Mouse (Mus musculus) liver, embryonic 12.5 days (tissue): ENCODE measurements around the gene Hist1h2bf. TPM values are rescaled to one million over a fixed set of nuclear protein-coding genes. Genes with fewer than 3 reads are reported as not detected.
"Not testable (repeated sequence)": the region's sequence is repeated elsewhere in the genome, so short reads cannot be mapped to it uniquely, and the experiment has no call there.

Experiments used
- ATAC-seq: fragments of 200-750 bp; cut with Nextera tagmentation; 2 replicates; pipeline ENCODE4 v1.8.0; 2017; ENCODE audit warnings: moderate number of reproducible peaks, mild to moderate bottlenecking, moderate library complexity
- H3K27ac ChIP-seq: fragments of 300-500 bp; sonication (generic); 2 replicates; pipeline ENCODE4 v1.5.1; 2016; ENCODE audit warnings: mild to moderate bottlenecking
- H3K27me3 ChIP-seq: fragments of 300-500 bp; sonication (generic); replicated peaks from 2 replicates; pipeline ENCODE4 v1.6.1; 2016; ENCODE audit warnings: mild to moderate bottlenecking, moderate library complexity
- H3K36me3 ChIP-seq: fragments of 300-500 bp; sonication (generic); 2 replicates; pipeline ENCODE4 v1.6.1; 2016; ENCODE audit warnings: mild to moderate bottlenecking, moderate library complexity
- H3K4me1 ChIP-seq: fragments of 300-500 bp; sonication (generic); 2 replicates; pipeline ENCODE4 v1.6.1; 2016
- H3K4me2 ChIP-seq: fragments of 300-500 bp; sonication (generic); 2 replicates; pipeline ENCODE4 v1.6.1; 2016; ENCODE audit warnings: mild to moderate bottlenecking, moderate library complexity
- H3K4me3 ChIP-seq: fragments of 300-500 bp; sonication (generic); 2 replicates; pipeline ENCODE4 v1.5.1; 2016; ENCODE audit warnings: mild to moderate bottlenecking, moderate library complexity
- H3K9ac ChIP-seq: fragments of 300-500 bp; sonication (generic); 2 replicates; pipeline ENCODE4 v1.6.1; 2016; ENCODE audit warnings: mild to moderate bottlenecking, moderate library complexity
- H3K9me3 ChIP-seq: fragments of 300-500 bp; sonication (generic); replicated peaks from 2 replicates; pipeline ENCODE4 v1.6.1; 2016; ENCODE audit warnings: mild to moderate bottlenecking, moderate library complexity
- WGBS: fragments of 180-500 bp; shearing (Covaris S2); methylation state at CpG from one replicate; pipeline ENCODE4 v1.1.7; 2016; ENCODE audit not compliant: insufficient replicate concordance; 5-methylcytosine and 5-hydroxymethylcytosine counted together
- polyA plus RNA-seq: library from polyadenylated mRNA; unstranded; fragments of >200 nt; fragmentation: Nextera tagmentation; extraction: Ambion mirVana; gene quantifications from 2 replicates; pipeline ENCODE4 v1.2.1, GENCODE M21; 2016

The Hist1h2bf gene
- polyA plus RNA-seq, 1 experiment from 2014 or later: 9.9 TPM

DNA sequence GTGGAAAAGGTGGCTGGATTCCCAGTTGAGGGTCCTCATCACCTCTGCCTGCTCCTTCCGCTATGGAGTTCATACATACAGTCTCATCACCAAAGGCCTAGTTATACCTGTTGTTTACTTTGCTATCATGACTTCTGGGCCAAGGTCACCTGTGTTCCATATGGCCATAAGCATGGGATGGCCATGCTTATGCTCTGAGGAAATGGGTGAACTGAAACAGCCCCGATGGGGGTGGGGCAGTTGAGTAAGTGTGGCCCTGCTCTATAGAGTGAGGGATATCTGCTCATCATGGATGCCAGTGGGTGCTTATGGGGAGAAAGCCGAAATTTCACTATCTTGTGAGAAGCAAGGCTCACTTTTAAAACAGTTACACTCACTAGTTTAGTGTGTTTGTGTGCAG, 31.1 kb upstream of the Hist1h2bf start:
- no peak overlapping the region for H3K9ac ChIP-seq
- WGBS: 76% methylated on average over 3 of the region's 3 CpGs
- peaks cover 26% of the 10 kb centered on the region for H3K4me1 ChIP-seq

GRCm38 (mm10) chr13:23604452-23604851, 30.5 kb upstream of the Hist1h2bf start:
- no peak for ATAC-seq
- Histone ChIP-seq H3K27me3 (no peaks in the 10 kb centered on the region), H3K4me1 (peaks cover 20% of the 10 kb centered on the region), H3K27ac (no peak overlapping the region), H3K4me3 (no peak overlapping the region), H3K36me3 (no peaks in the 10 kb centered on the region; the same call in 1 of the 2 replicates), H3K4me2 (no peak overlapping the region), H3K9me3 (no peaks in the 10 kb centered on the region), H3K9ac (no peak overlapping the region)
- WGBS: 89% methylated on average over 3 of the region's 3 CpGs

More for the DNA sequence above, 31.1 kb upstream of the Hist1h2bf start:
- H3K9me3 ChIP-seq: no peaks in the 10 kb centered on the region
- H3K4me3 ChIP-seq: no peak overlapping the region
- no peak overlapping the region for H3K27ac ChIP-seq
- no peak overlapping the region for H3K4me2 ChIP-seq
- no peaks in the 10 kb centered on the region for H3K27me3 ChIP-seq
- H3K36me3 ChIP-seq: no peaks in the 10 kb centered on the region; the same call in 1 of the 2 replicates
- ATAC-seq: no peak

DNA sequence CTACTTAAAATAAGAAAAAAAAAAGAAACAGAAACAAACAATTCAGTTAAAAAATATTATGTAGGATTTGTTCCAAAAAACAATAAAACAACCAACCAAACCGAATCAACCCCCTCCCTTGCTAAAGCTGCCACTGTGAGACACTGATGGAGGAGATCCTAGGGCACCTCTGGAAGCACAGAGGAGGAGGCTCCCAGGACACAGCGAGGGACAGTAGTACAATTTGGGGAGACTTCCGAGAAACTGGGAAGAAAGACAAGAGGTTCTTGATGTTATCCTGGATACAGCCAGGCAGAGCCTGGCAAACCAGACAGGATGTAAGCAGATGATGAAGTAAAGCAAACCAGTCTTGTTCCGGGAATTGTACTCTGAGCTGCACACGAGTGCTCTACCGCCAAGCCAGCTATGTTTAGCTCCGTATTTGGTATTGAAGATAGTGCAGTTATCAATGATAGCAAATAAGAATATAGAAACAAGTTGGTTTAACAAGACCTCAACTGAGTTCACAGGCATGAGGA, 29.2 kb upstream of the Hist1h2bf start:
- Histone ChIP-seq H3K9me3 (no peaks in the 10 kb centered on the region), H3K4me1 (peaks cover 8% of the 10 kb centered on the region), H3K27ac (peak overlapping the region; percentile 13; the same call in 1 of the 2 replicates), H3K27me3 (no peaks in the 10 kb centered on the region), H3K9ac (no peak overlapping the region; the same call in 1 of the 2 replicates), H3K4me3 (no peak overlapping the region), H3K36me3 (no peaks in the 10 kb centered on the region; the same call in 1 of the 2 replicates), H3K4me2 (no peak overlapping the region; the same call in 1 of the 2 replicates)
- no peak for ATAC-seq
- 52% methylated on average over 7 of the region's 7 CpGs for WGBS

DNA sequence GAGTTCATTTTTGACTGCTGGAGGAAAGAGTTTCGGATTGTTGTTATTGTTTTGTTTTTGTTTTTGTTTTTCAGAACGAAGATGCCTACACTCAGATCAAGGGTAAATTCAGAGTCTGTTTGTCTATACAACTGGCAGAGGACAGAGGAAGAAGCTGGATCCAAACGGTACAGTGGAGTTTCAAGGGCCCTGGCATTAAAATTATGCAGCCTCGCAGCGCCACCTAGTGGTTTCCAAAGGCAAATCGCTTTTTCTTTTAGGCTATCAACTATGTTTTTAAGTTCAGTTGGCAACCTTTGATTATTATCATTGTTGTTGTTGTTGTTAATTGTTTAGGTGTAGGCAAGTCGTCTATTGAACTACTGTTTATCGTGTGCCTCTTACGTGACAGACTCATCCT, 24.0 kb upstream of the Hist1h2bf start:
- peak overlapping the region; percentile 2; the same call in 1 of the 2 replicates for H3K4me2 ChIP-seq
- peak overlapping the region; percentile 93 for H3K27ac ChIP-seq
- no peaks in the 10 kb centered on the region for H3K27me3 ChIP-seq
- no peaks in the 10 kb centered on the region; the same call in 1 of the 2 replicates for H3K36me3 ChIP-seq
- H3K9me3 ChIP-seq: no peaks in the 10 kb centered on the region
- no peak overlapping the region for H3K4me3 ChIP-seq
- ATAC-seq: no peak
- peaks cover 47% of the 10 kb centered on the region for H3K4me1 ChIP-seq
- peak overlapping the region; percentile 12; the same call in 1 of the 2 replicates for H3K9ac ChIP-seq
- WGBS: 6% methylated on average over 9 of the region's 9 CpGs

- H3K9me3 ChIP-seq: no peaks in the 10 kb centered on the region
- peak overlapping the region; percentile 9; the same call in 1 of the 2 replicates for H3K4me3 ChIP-seq
- peak; percentile 95 for ATAC-seq
- H3K36me3 ChIP-seq: no peaks in the 10 kb centered on the region
- H3K27ac ChIP-seq: peak overlapping the region; percentile 93
- H3K4me1 ChIP-seq: peaks cover 56% of the 10 kb centered on the region
- peak overlapping the region; percentile 54 for H3K4me2 ChIP-seq
- WGBS: 48% methylated on average over 7 of the region's 7 CpGs
- H3K9ac ChIP-seq: peak overlapping the region; percentile 66
- no peaks in the 10 kb centered on the region for H3K27me3 ChIP-seq
These were observed 21.8 kb upstream of the Hist1h2bf start for GRCm38 (mm10) chr13:23595622-23596372.

GRCm38 (mm10) chr13:23595185-23595584, 21.2 kb upstream of the Hist1h2bf start:
- ATAC-seq: peak; percentile 48
- Histone ChIP-seq H3K4me1 (peaks cover 56% of the 10 kb centered on the region), H3K27ac (peak overlapping the region; percentile 93), H3K4me3 (peak overlapping the region; percentile 9; the same call in 1 of the 2 replicates), H3K36me3 (no peaks in the 10 kb centered on the region), H3K9me3 (no peaks in the 10 kb centered on the region), H3K4me2 (peak overlapping the region; percentile 54), H3K9ac (peak overlapping the region; percentile 66), H3K27me3 (no peaks in the 10 kb centered on the region)
- WGBS: 45% methylated on average over 2 of the region's 2 CpGs

GRCm38 (mm10) chr13:23593051-23593770, 19.2 kb upstream of the Hist1h2bf start:
- Histone ChIP-seq H3K36me3 (no peaks in the 10 kb centered on the region), H3K9me3 (no peaks in the 10 kb centered on the region), H3K4me3 (no peak overlapping the region), H3K4me2 (peak overlapping the region; percentile 14), H3K4me1 (peaks cover 56% of the 10 kb centered on the region), H3K27me3 (no peaks in the 10 kb centered on the region), H3K9ac (peak overlapping the region; percentile 53), H3K27ac (peak overlapping the region; percentile 78)
- ATAC-seq: no peak
- WGBS: 31% methylated on average over 5 of the region's 5 CpGs

DNA sequence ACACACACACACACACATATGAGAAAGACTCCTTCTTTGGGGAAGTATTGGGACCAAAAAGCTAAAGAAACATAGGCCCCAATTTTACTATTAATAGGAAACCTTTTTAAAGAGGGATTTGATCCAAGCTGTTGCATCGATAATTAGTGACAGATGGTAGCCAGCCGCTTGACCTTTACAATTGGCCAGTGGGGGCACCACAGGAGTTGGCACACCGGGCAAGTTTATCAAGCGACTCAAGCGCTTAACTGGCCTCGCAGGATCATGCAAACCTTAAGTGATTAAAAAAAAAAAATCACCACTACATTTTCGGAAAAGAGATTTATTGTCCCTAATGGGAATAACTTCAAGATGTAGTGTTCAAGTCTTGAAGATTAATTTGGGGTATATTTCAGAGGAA, 18.6 kb upstream of the Hist1h2bf start:
- WGBS: 78% methylated on average over 7 of the region's 7 CpGs
- Histone ChIP-seq H3K9ac (peak overlapping the region; percentile 53), H3K36me3 (no peaks in the 10 kb centered on the region), H3K4me1 (peaks cover 53% of the 10 kb centered on the region), H3K4me2 (peak overlapping the region; percentile 14; the same call in 1 of the 2 replicates), H3K27ac (peak overlapping the region; percentile 78), H3K4me3 (no peak overlapping the region), H3K27me3 (no peaks in the 10 kb centered on the region), H3K9me3 (no peaks in the 10 kb centered on the region)
- no peak for ATAC-seq

DNA sequence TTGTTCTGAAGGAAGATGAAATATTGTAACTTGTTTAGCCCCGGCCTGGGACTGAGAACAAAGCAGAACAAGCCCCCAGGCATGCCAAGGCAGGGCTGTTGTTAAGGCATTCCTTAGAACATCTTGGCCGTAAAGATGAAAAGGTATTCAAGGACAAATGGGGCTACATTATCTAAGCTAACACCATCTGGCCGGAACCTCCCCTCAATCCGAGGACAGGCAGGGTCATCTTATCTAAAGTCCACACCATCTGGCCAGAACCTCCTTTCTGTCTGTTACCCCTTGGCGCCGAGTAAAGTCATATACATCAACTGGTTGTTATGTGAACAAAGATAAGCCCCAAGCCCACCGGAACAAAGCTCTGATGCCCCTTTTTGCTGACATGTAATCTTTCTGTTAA, 17.9 kb upstream of the Hist1h2bf start:
- not testable (repeated sequence) for H3K27me3 ChIP-seq, H3K4me3 ChIP-seq, H3K27ac ChIP-seq, H3K4me2 ChIP-seq, H3K36me3 ChIP-seq, H3K9ac ChIP-seq, H3K9me3 ChIP-seq, ATAC-seq
- peaks cover 50% of the 10 kb centered on the region for H3K4me1 ChIP-seq
- 59% methylated on average over 7 of the region's 7 CpGs for WGBS

DNA sequence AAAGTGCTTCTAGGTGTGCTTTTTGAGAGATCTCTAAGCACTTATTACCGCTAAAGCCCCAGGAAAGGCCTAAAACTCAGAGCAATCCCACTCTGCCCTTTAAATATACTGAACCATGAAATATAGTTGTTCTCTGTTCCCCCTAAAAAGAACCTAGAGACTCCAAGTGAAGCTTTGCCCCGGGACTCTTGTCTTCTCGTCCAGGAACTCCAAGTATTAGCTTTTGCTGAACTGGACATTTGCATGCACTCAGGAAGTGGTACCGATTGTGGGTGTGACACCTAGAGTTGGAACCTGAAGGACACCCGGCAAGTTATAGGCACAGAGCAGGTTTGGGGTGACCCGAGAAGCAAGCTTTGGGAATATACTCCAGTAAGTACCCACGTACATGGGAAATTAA, 17.2 kb upstream of the Hist1h2bf start:
- H3K4me2 ChIP-seq: no peak overlapping the region
- 83% methylated on average over 7 of the region's 7 CpGs for WGBS
- no peaks in the 10 kb centered on the region for H3K36me3 ChIP-seq
- no peak overlapping the region for H3K9ac ChIP-seq
- no peak overlapping the region for H3K4me3 ChIP-seq
- H3K27ac ChIP-seq: no peak overlapping the region
- no peak for ATAC-seq
- no peaks in the 10 kb centered on the region for H3K27me3 ChIP-seq
- no peaks in the 10 kb centered on the region for H3K9me3 ChIP-seq
- peaks cover 48% of the 10 kb centered on the region for H3K4me1 ChIP-seq

GRCm38 (mm10) chr13:23586940-23587225, 12.9 kb upstream of the Hist1h2bf start:
- ATAC-seq: no peak
- no peaks in the 10 kb centered on the region for H3K36me3 ChIP-seq
- H3K27ac ChIP-seq: peak overlapping the region; percentile 100
- no peaks in the 10 kb centered on the region for H3K27me3 ChIP-seq
- H3K4me2 ChIP-seq: peak overlapping the region; percentile 78
- H3K9ac ChIP-seq: peak overlapping the region; percentile 77
- no peaks in the 10 kb centered on the region for H3K9me3 ChIP-seq
- WGBS: 5% methylated on average over 1 of the region's 1 CpGs
- peak overlapping the region; percentile 42 for H3K4me3 ChIP-seq
- peaks cover 34% of the 10 kb centered on the region for H3K4me1 ChIP-seq
